Mouse (Mus musculus) embryonic facial prominence, embryonic 13.5 days (tissue): Measurements from ENCODE around the gene Slc2a9. TPM values are rescaled to one million over a fixed set of nuclear protein-coding genes. Genes with fewer than 3 reads are reported as not detected.

ENCODE experiments used
- ATAC-seq: fragments of 200-750 bp; cut with Nextera tagmentation; 2 replicates; pipeline ENCODE4 v1.8.0; 2017; ENCODE audit warnings: low read depth; ENCODE audit not compliant: insufficient number of reproducible peaks, insufficient read depth, low FRiP score, low TSS enrichment
- H3K27ac ChIP-seq: fragments of 300-500 bp; sonication (generic); 2 replicates; pipeline ENCODE4 v1.5.1; 2015; ENCODE audit warnings: moderate library complexity, mild to moderate bottlenecking, inconsistent platforms
- H3K27me3 ChIP-seq: fragments of 300-500 bp; sonication (generic); 2 replicates; pipeline ENCODE4 v1.6.1; 2015; ENCODE audit warnings: mild to moderate bottlenecking, inconsistent platforms
- H3K36me3 ChIP-seq: fragments of 300-500 bp; sonication (generic); 2 replicates; pipeline ENCODE4 v1.6.1; 2015; ENCODE audit warnings: mild to moderate bottlenecking, inconsistent platforms
- H3K4me1 ChIP-seq: fragments of 300-500 bp; sonication (generic); 2 replicates; pipeline ENCODE4 v1.6.1; 2015; ENCODE audit warnings: inconsistent platforms
- H3K4me2 ChIP-seq: fragments of 300-500 bp; sonication (generic); 2 replicates; pipeline ENCODE4 v1.6.1; 2015; ENCODE audit warnings: moderate library complexity, mild to moderate bottlenecking, inconsistent platforms
- H3K4me3 ChIP-seq: fragments of 300-500 bp; sonication (generic); 2 replicates; pipeline ENCODE4 v1.5.1; 2015; ENCODE audit warnings: mild to moderate bottlenecking, inconsistent platforms
- H3K9ac ChIP-seq: fragments of 300-500 bp; sonication (generic); 2 replicates; pipeline ENCODE4 v1.6.1; 2015; ENCODE audit warnings: mild to moderate bottlenecking, inconsistent platforms
- H3K9me3 ChIP-seq: fragments of 300-500 bp; sonication (generic); 2 replicates; pipeline ENCODE4 v1.6.1; 2016; ENCODE audit warnings: inconsistent platforms
- WGBS: fragments of 180-500 bp; shearing (Covaris S2); methylation state at CpG from one replicate; pipeline ENCODE4 v1.1.7; 2015; ENCODE audit warnings: mixed read lengths; 5-methylcytosine and 5-hydroxymethylcytosine counted together
- polyA plus RNA-seq: library from polyadenylated mRNA; unstranded; fragments of >200 nt; fragmentation: Nextera tagmentation; extraction: Ambion mirVana; gene quantifications from 2 replicates; pipeline ENCODE4 v1.2.1, GENCODE M21; 2015

Gene Slc2a9
- polyA plus RNA-seq, 1 experiment from 2014 or later: 0.72 TPM

GRCm38 (mm10) chr5:38307255-38308101 is 195.5 kb downstream of the Slc2a9 start:
- WGBS: 8% methylated on average over 26 of the region's 26 CpGs
- H3K9me3 ChIP-seq: no peaks in the 10 kb centered on the region
- ATAC-seq: peak; percentile 62; the same call in 1 of the 2 replicates

GRCm38 (mm10) chr5:38305241-38305640 is 197.7 kb downstream of the Slc2a9 start:
- Histone ChIP-seq H3K4me3 (no peak overlapping the region), H3K4me1 (no peaks in the 10 kb centered on the region), H3K27me3 (0 out of 2 replicates have a peak, but pooled peaks cover 6% of the 10 kb centered on the region), H3K27ac (no peak overlapping the region), H3K9ac (no peak overlapping the region), H3K4me2 (no peak overlapping the region), H3K36me3 (no peaks in the 10 kb centered on the region), H3K9me3 (no peaks in the 10 kb centered on the region)
- ATAC-seq: no peak
- 48% methylated on average over 2 of the region's 2 CpGs for WGBS

More at GRCm38 (mm10) chr5:38307255-38308101, 195.5 kb downstream of the Slc2a9 start:
- Histone ChIP-seq H3K36me3 (no peaks in the 10 kb centered on the region), H3K4me2 (peak overlapping the region; percentile 60), H3K9ac (no peak overlapping the region; the same call in 1 of the 2 replicates), H3K27ac (no peak overlapping the region), H3K4me1 (no peaks in the 10 kb centered on the region), H3K27me3 (0 out of 2 replicates have a peak, but pooled peaks cover 6% of the 10 kb centered on the region), H3K4me3 (peak overlapping the region; percentile 38)

GRCm38 (mm10) chr5:38302651-38303050 is 200.3 kb downstream of the Slc2a9 start:
- 45% methylated on average over 12 of the region's 12 CpGs for WGBS
- Histone ChIP-seq H3K9me3 (no peaks in the 10 kb centered on the region), H3K4me3 (no peak overlapping the region), H3K4me1 (no peaks in the 10 kb centered on the region), H3K27me3 (no peaks in the 10 kb centered on the region), H3K4me2 (no peak overlapping the region), H3K36me3 (no peaks in the 10 kb centered on the region), H3K27ac (no peak overlapping the region), H3K9ac (no peak overlapping the region)
- ATAC-seq: no peak

- no peaks in the 10 kb centered on the region for H3K36me3 ChIP-seq
Measured at GRCm38 (mm10) chr5:38301761-38302411, 201.1 kb downstream of the Slc2a9 start.

More at GRCm38 (mm10) chr5:38301761-38302411, 201.1 kb downstream of the Slc2a9 start:
- WGBS: 89% methylated on average over 12 of the region's 12 CpGs
- no peak overlapping the region for H3K9ac ChIP-seq
- no peak overlapping the region for H3K27ac ChIP-seq
- no peaks in the 10 kb centered on the region for H3K27me3 ChIP-seq
- no peak overlapping the region for H3K4me3 ChIP-seq
- no peaks in the 10 kb centered on the region for H3K4me1 ChIP-seq
- H3K9me3 ChIP-seq: no peaks in the 10 kb centered on the region
- H3K4me2 ChIP-seq: no peak overlapping the region
- ATAC-seq: no peak

Other genes starting within 250 kb of the Slc2a9 start
- gene Tmem128, start 243.0 kb downstream of the Slc2a9 start, polyA plus RNA-seq: 65.7 and 71.6 TPM in 2 replicates
- not detected in 2 replicates for gene Otop1, start 227.2 kb downstream of the Slc2a9 start, polyA plus RNA-seq
- 0.08 and 0.22 TPM in 2 replicates for gene Drd5, start 183.8 kb downstream of the Slc2a9 start, polyA plus RNA-seq
- gene Wdr1, start 60.1 kb upstream of the Slc2a9 start, polyA plus RNA-seq: 200 and 223 TPM in 2 replicates
- 25.2 and 34.9 TPM in 2 replicates for gene Zfp518b, start 181.7 kb upstream of the Slc2a9 start, polyA plus RNA-seq